Comparison of ENCODE assay signal across 24 mouse cellular contexts in the genomic region with DNA sequence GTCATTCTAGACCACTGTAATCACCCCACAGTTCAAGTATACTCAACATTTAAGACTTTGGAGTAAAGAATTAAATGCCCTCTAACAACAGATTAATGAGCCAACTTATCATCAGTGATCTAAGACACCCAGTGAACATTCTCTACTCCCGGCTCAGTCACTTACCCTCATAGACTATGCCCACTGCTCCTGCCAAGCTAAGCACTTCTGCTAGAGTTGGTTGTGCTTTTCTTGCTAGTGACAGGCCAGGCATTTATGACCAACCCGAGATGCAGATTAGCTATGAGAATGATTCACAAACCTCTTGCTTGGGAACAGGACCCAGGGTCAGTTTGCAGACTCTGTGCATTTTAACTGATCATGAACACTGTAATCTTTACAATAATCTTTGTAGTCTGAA.
DNase-seq lines count a peak whose midpoint lies in the region; ATAC-seq and TF ChIP-seq lines count a peak whose summit lies in the region.
"Had no signal": no experiment of that assay in that cellular context is flagged by ENCODE, and none has a peak within 500 bp of the region (broad histone marks: within the 10 kb centered on the region; RNA-seq: fewer than 3 reads in every experiment).

No protein-coding gene starts in this region.

- DNase-seq in kidney, adult 9 months, result peak; percentile 11
- DNase-seq in kidney, postnatal 0 days (ENCODE audit: low spot score), result no peak
- DNase-seq: adrenal gland, adult 8-10 months; adrenal gland, postnatal 14 days; adrenal gland, postnatal 36 days; B cell, adult 2 months; cerebellum, adult 11-12 months; cerebellum, adult 2 months; cerebellum, adult 9-10 months; cerebellum, postnatal 10 days; cerebellum, postnatal 25 days had no signal

- no peak overlapping the region for H3K4me2 ChIP-seq in intestine, postnatal 0 days (replicated peaks; ENCODE audit: low read depth)
- no peak overlapping the region for H3K4me2 ChIP-seq in intestine, embryonic 15.5 days (replicated peaks)
- no peak overlapping the region for H3K4me2 ChIP-seq in kidney, embryonic 15.5 days
- H3K4me2 ChIP-seq in kidney, postnatal 0 days (ENCODE audit: low read length), result no peak overlapping the region
- no peak overlapping the region for H3K4me2 ChIP-seq in kidney, embryonic 14.5 days (replicated peaks; ENCODE audit: low read depth, low read length)
- H3K4me2 ChIP-seq: embryonic facial prominence, embryonic 12.5 days; forebrain, embryonic 13.5 days; forebrain, embryonic 15.5 days had no signal

- peaks cover 5% of the 10 kb centered on the region; the same call in 1 of the 2 replicates for H3K9me3 ChIP-seq in intestine, postnatal 0 days (ENCODE audit: control insufficient read depth)
- H3K9me3 ChIP-seq in intestine, embryonic 15.5 days, result no peaks in the 10 kb centered on the region
- peaks cover 9% of the 10 kb centered on the region; the same call in 1 of the 2 replicates for H3K9me3 ChIP-seq in kidney, embryonic 15.5 days (replicated peaks)
- no peaks in the 10 kb centered on the region; the same call in 1 of the 2 replicates for H3K9me3 ChIP-seq in kidney, postnatal 0 days (replicated peaks; ENCODE audit: low read length)
- peaks cover 12% of the 10 kb centered on the region for H3K9me3 ChIP-seq in kidney, embryonic 14.5 days (ENCODE audit: control insufficient read depth, low read length)

- no peak overlapping the region for H3K9ac ChIP-seq in intestine, postnatal 0 days (ENCODE audit: low read depth, low read length)
- H3K9ac ChIP-seq in intestine, embryonic 15.5 days, result no peak overlapping the region
- H3K9ac ChIP-seq in kidney, embryonic 15.5 days, result no peak overlapping the region
- no peak overlapping the region for H3K9ac ChIP-seq in kidney, postnatal 0 days (ENCODE audit: low read depth, low read length)
- H3K9ac ChIP-seq in kidney, embryonic 14.5 days (ENCODE audit: low read depth, low read length), result no peak overlapping the region
- H3K9ac ChIP-seq: embryonic facial prominence, embryonic 12.5 days; forebrain, embryonic 13.5 days; forebrain, embryonic 15.5 days had no signal

- TF ChIP-seq CTCF in intestine, postnatal 0 days (IDR thresholded peaks at IDR 0.05; ENCODE audit: low read depth), result no peak
- TF ChIP-seq CTCF in kidney, postnatal 0 days (IDR thresholded peaks at IDR 0.05; ENCODE audit: low read depth), result no peak

- no peaks in the 10 kb centered on the region for H3K4me1 ChIP-seq in intestine, postnatal 0 days (replicated peaks; ENCODE audit: control insufficient read depth, insufficient read depth, low read length)
- no peaks in the 10 kb centered on the region for H3K4me1 ChIP-seq in intestine, embryonic 15.5 days (replicated peaks)
- no peaks in the 10 kb centered on the region for H3K4me1 ChIP-seq in kidney, embryonic 15.5 days
- H3K4me1 ChIP-seq in kidney, postnatal 0 days (replicated peaks; ENCODE audit: insufficient read depth, low read length), result no peaks in the 10 kb centered on the region
- H3K4me1 ChIP-seq in kidney, embryonic 14.5 days (ENCODE audit: control insufficient read depth, insufficient read depth, low read length), result no peaks in the 10 kb centered on the region
- H3K4me1 ChIP-seq: embryonic facial prominence, embryonic 10.5 days; embryonic facial prominence, embryonic 12.5 days; forebrain, embryonic 13.5 days; forebrain, embryonic 15.5 days had no signal

- H3K27ac ChIP-seq in intestine, postnatal 0 days (ENCODE audit: low read depth, low read length), result no peak overlapping the region
- no peak overlapping the region for H3K27ac ChIP-seq in intestine, embryonic 15.5 days
- no peak overlapping the region for H3K27ac ChIP-seq in kidney, embryonic 15.5 days
- no peak overlapping the region for H3K27ac ChIP-seq in kidney, postnatal 0 days
- H3K27ac ChIP-seq in kidney, embryonic 14.5 days (ENCODE audit: low read depth, low read length), result no peak overlapping the region
- H3K27ac ChIP-seq: embryonic facial prominence, embryonic 10.5 days; embryonic facial prominence, embryonic 12.5 days; forebrain, embryonic 13.5 days; forebrain, embryonic 15.5 days had no signal

- H3K27me3 ChIP-seq in intestine, postnatal 0 days (replicated peaks; ENCODE audit: control insufficient read depth, insufficient read depth, low read length), result no peaks in the 10 kb centered on the region
- no peaks in the 10 kb centered on the region for H3K27me3 ChIP-seq in intestine, embryonic 15.5 days (replicated peaks)
- H3K27me3 ChIP-seq in kidney, embryonic 15.5 days, result no peaks in the 10 kb centered on the region
- H3K27me3 ChIP-seq in kidney, postnatal 0 days (ENCODE audit: insufficient read depth, low read length), result no peaks in the 10 kb centered on the region
- no peaks in the 10 kb centered on the region for H3K27me3 ChIP-seq in kidney, embryonic 14.5 days (ENCODE audit: control insufficient read depth, insufficient read depth, low read length)
- H3K27me3 ChIP-seq: CH12.LX; embryonic facial prominence, embryonic 12.5 days; forebrain, embryonic 13.5 days; forebrain, embryonic 15.5 days; Patski had no signal

- 59% methylated on average over 2 of the region's 2 CpGs for WGBS in intestine, postnatal 0 days
- 78% methylated on average over 2 of the region's 2 CpGs for WGBS in intestine, embryonic 15.5 days
- WGBS in kidney, embryonic 15.5 days, result 56% methylated on average over 2 of the region's 2 CpGs
- 59% methylated on average over 2 of the region's 2 CpGs for WGBS in kidney, postnatal 0 days
- WGBS in kidney, embryonic 14.5 days, result 72% methylated on average over 2 of the region's 2 CpGs

- no peak overlapping the region for H3K4me3 ChIP-seq in intestine, postnatal 0 days (ENCODE audit: low read depth, low read length)
- no peak overlapping the region for H3K4me3 ChIP-seq in intestine, embryonic 15.5 days (replicated peaks)
- no peak overlapping the region for H3K4me3 ChIP-seq in kidney, embryonic 15.5 days (replicated peaks)
- H3K4me3 ChIP-seq in kidney, postnatal 0 days (replicated peaks; ENCODE audit: low read depth, low read length), result no peak overlapping the region
- H3K4me3 ChIP-seq in kidney, embryonic 14.5 days (ENCODE audit: low read length), result no peak overlapping the region
- H3K4me3 ChIP-seq: embryonic facial prominence, embryonic 10.5 days; embryonic facial prominence, embryonic 12.5 days; forebrain, embryonic 13.5 days; forebrain, embryonic 15.5 days had no signal

- ATAC-seq in intestine, postnatal 0 days, result peak; percentile 43; the same call in 1 of the 2 replicates
- no peak for ATAC-seq in intestine, embryonic 15.5 days
- no peak for ATAC-seq in kidney, embryonic 15.5 days (replicated peaks; ENCODE audit: low FRiP score)
- peak; percentile 65 for ATAC-seq in kidney, postnatal 0 days (replicated peaks; ENCODE audit: low FRiP score, low read depth)
- no peak for ATAC-seq in kidney, embryonic 14.5 days (ENCODE audit: low FRiP score, low TSS enrichment)
- ATAC-seq: activated CD4-positive, CD25-positive, alpha-beta regulatory T cell, adult 4 months; CD4-positive, CD25-positive, alpha-beta regulatory T cell, adult 4 months; forebrain, embryonic 13.5 days; forebrain, embryonic 15.5 days; Patski had no signal

- H3K36me3 ChIP-seq in intestine, postnatal 0 days (ENCODE audit: control insufficient read depth, insufficient read depth), result no peaks in the 10 kb centered on the region
- no peaks in the 10 kb centered on the region for H3K36me3 ChIP-seq in intestine, embryonic 15.5 days
- no peaks in the 10 kb centered on the region for H3K36me3 ChIP-seq in kidney, embryonic 15.5 days
- no peaks in the 10 kb centered on the region for H3K36me3 ChIP-seq in kidney, postnatal 0 days (ENCODE audit: insufficient read depth, low read length)
- H3K36me3 ChIP-seq in kidney, embryonic 14.5 days (ENCODE audit: control insufficient read depth, insufficient read depth, low read length), result no peaks in the 10 kb centered on the region
- H3K36me3 ChIP-seq: embryonic facial prominence, embryonic 10.5 days; embryonic facial prominence, embryonic 12.5 days; forebrain, embryonic 15.5 days; G1E had no signal

Comparison
In these comparisons a context has a peak if more than half of its experiments do, and no peak if none do; other contexts are left out.
1. ATAC-seq: peak in intestine, postnatal 0 days (single experiment) and kidney, postnatal 0 days (single experiment); none in intestine, embryonic 15.5 days (single experiment), kidney, embryonic 15.5 days (single experiment) and kidney, embryonic 14.5 days (single experiment).